Mouse (Mus musculus) intestine, postnatal 0 days (tissue): Measurements from ENCODE around the gene 4930562C15Rik. TPM values are rescaled to one million over a fixed set of nuclear protein-coding genes. Genes with fewer than 3 reads are reported as not detected.

Experiments
- ATAC-seq: fragments of 200-750 bp; cut with Nextera tagmentation; 2 replicates; pipeline ENCODE4 v1.8.0; 2017; ENCODE audit warnings: mild to moderate bottlenecking, moderate TSS enrichment, moderate library complexity
- H3K27ac ChIP-seq: fragments of 300-500 bp; sonication (generic); 2 replicates; pipeline ENCODE4 v1.5.1; 2014; ENCODE audit warnings: mild to moderate bottlenecking, low read depth, low read length, moderate library complexity
- H3K27me3 ChIP-seq: fragments of 300-500 bp; sonication (generic); replicated peaks from 2 replicates; pipeline ENCODE4 v1.6.1; 2014; ENCODE audit warnings: low read length, mixed read lengths; ENCODE audit not compliant: control insufficient read depth, insufficient read depth
- H3K36me3 ChIP-seq: fragments of 300-500 bp; sonication (generic); 2 replicates; pipeline ENCODE4 v1.6.1; 2014; ENCODE audit warnings: mild to moderate bottlenecking, moderate library complexity; ENCODE audit not compliant: control insufficient read depth, insufficient read depth
- H3K4me1 ChIP-seq: fragments of 300-500 bp; sonication (generic); replicated peaks from 2 replicates; pipeline ENCODE4 v1.6.1; 2014; ENCODE audit warnings: antibody characterized with exemption, low read length, mixed read lengths; ENCODE audit not compliant: control insufficient read depth, insufficient read depth
- H3K4me2 ChIP-seq: fragments of 300-500 bp; sonication (generic); replicated peaks from 2 replicates; pipeline ENCODE4 v1.6.1; 2014; ENCODE audit warnings: low read depth, mild to moderate bottlenecking, moderate library complexity
- H3K4me3 ChIP-seq: fragments of 300-500 bp; sonication (generic); 2 replicates; pipeline ENCODE4 v1.5.1; 2014; ENCODE audit warnings: low read depth, low read length
- H3K9ac ChIP-seq: fragments of 300-500 bp; sonication (generic); 2 replicates; pipeline ENCODE4 v1.6.1; 2014; ENCODE audit warnings: mild to moderate bottlenecking, low read depth, low read length
- H3K9me3 ChIP-seq: fragments of 300-500 bp; sonication (generic); 2 replicates; pipeline ENCODE4 v1.6.1; 2016; ENCODE audit warnings: mixed run types; ENCODE audit not compliant: control insufficient read depth
- CTCF ChIP-seq: sonication (generic); IDR thresholded peaks from 2 replicates; pipeline ENCODE4 v1.5.1; 2016; ENCODE audit warnings: low read depth, mild to moderate bottlenecking, control low read depth, antibody characterized with exemption, moderate library complexity
- WGBS: fragments of 180-500 bp; shearing (Covaris S2); extraction: QIAGEN DNeasy Blood & Tissue Kit; methylation state at CpG from one replicate; pipeline ENCODE4 v1.1.7; 2014; 5-methylcytosine and 5-hydroxymethylcytosine counted together
- polyA plus RNA-seq: library from polyadenylated mRNA; unstranded; fragments of >200 nt; fragmentation: Nextera tagmentation; extraction: Ambion mirVana; gene quantifications from 2 replicates; pipeline ENCODE4 v1.2.1, GENCODE M21; 2015

Gene 4930562C15Rik
- polyA plus RNA-seq, 1 experiment from 2014 or later: not detected

DNA sequence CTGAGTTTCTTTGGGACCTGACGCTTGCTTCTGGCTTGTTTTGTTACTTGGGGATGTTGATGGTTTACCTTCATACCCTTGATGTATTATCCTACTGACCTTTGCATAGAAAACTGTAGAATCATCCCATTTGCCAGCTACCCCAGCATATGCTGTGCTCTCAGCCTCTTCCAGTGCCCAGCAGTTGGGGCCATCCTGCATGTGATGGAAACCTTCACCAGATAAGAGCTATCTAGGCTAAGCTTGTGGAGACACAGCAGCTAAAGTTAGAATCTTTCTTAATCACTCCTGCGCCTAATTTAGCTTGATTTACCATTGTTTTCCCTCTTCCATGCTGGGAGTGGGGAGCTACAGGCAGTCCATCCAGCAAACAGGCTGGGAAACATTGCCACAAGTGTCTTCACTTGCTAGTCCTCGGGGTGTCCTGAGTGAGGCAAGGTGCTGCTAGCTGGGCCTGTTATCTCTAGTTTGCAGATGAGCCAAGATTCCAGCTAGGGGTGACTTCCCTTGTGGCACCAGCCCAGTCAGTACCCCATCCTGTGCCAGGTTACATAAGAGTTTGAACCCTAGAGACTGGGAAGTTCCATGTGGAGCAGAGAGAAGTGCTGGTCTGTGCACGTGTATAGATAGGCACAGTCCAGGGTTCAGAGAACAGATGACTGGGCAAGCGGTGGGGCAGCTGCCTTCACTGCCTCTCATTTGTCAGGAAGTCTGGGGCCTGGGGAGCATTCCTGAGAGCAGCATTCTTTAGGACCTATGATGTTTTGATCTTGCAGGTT, 61.2 kb downstream of the 4930562C15Rik start:
- no peak for TF ChIP-seq CTCF
- Histone ChIP-seq H3K9me3 (no peaks in the 10 kb centered on the region), H3K4me1 (no peaks in the 10 kb centered on the region), H3K36me3 (0 out of 2 replicates have a peak, but pooled peaks cover 7% of the 10 kb centered on the region), H3K4me3 (no peak overlapping the region), H3K27me3 (no peaks in the 10 kb centered on the region), H3K4me2 (no peak overlapping the region), H3K9ac (0 out of 2 replicates have a peak overlapping the region, but pooled peaks have one; percentile 22), H3K27ac (peak overlapping the region; percentile 62)
- peak; percentile 94 for ATAC-seq
- WGBS: 56% methylated on average over 5 of the region's 5 CpGs

DNA sequence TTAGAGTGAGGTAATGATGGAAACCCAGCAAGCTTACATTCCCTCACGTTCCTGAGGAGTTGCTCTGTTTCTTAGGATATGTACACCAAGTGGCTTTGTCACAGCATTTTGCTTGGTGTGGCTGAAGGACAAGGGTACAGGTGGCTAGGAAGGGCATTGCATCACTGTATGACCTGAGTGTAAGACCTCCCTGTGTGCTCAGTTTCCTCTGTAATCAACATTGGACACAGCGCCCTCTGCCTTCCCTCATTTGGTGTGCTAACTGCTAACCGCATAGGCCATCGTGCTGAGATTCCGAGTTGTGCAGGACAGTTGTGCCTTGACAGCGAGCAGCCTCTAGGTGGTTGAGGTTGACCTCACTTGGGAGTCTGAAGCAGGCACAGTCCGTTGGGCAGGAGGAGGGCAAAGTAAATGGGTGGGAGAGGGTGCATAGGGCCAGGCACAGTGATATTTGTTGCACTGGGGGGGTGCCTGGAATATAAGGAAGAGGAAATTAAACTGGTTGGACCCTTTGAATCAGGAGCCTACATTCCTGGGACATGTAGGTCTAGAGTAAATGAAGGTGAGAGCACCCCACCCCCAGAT, 62.0 kb downstream of the 4930562C15Rik start:
- peak; percentile 63 for TF ChIP-seq CTCF
- Histone ChIP-seq H3K9ac (no peak overlapping the region), H3K27ac (peak overlapping the region; percentile 51; the same call in 1 of the 2 replicates), H3K27me3 (no peaks in the 10 kb centered on the region), H3K4me2 (no peak overlapping the region), H3K4me3 (no peak overlapping the region), H3K4me1 (no peaks in the 10 kb centered on the region), H3K36me3 (0 out of 2 replicates have a peak, but pooled peaks cover 6% of the 10 kb centered on the region), H3K9me3 (no peaks in the 10 kb centered on the region)
- ATAC-seq: peak; percentile 44
- 65% methylated on average over 7 of the region's 7 CpGs for WGBS

DNA sequence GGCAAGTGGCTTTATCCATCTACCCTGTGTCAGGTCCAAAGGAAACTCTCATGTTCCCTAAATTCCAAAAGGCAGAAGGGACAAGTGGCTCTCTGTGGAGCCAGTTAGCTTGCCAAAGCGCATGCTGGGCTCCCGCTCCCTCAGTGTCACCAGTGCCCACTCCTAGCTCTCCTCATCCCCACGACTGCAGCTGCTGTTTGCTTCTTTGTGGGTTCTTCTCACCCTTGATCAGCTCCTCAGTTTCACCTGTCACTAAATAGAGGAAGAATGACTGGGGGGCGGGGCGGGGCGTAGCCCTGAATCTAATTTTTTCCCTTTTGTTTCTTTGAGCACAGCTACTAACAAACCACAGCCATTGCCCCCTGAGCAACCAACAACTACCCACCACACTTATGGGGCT, 63.7 kb downstream of the 4930562C15Rik start:
- 80% methylated on average over 6 of the region's 6 CpGs for WGBS
- no peak overlapping the region for H3K4me2 ChIP-seq
- H3K9me3 ChIP-seq: no peaks in the 10 kb centered on the region
- TF ChIP-seq CTCF: no peak
- no peak overlapping the region for H3K4me3 ChIP-seq
- H3K27ac ChIP-seq: no peak overlapping the region
- no peaks in the 10 kb centered on the region for H3K4me1 ChIP-seq
- 0 out of 2 replicates have a peak, but pooled peaks cover 6% of the 10 kb centered on the region for H3K36me3 ChIP-seq
- H3K27me3 ChIP-seq: no peaks in the 10 kb centered on the region
- ATAC-seq: no peak
- no peak overlapping the region for H3K9ac ChIP-seq

DNA sequence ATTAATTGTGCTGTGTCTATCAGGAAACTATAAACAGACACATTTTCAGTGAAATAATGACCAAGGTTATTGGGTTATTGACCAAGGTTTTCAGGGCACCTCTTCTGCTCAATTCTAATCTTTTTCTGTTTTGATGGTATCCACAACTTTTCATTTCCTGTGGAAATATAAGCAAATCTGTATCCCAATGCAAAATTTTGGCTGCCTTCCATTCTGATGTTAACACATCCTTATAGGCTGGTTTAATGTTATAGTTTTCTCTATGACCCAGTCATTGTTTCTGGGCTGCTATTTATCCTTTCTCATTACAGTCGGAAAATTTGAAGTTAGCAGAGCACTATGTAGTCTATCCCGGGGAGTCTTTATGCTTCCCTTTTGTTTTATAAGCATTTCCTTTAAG, 64.5 kb downstream of the 4930562C15Rik start:
- Histone ChIP-seq H3K27ac (no peak overlapping the region), H3K4me2 (no peak overlapping the region), H3K4me1 (no peaks in the 10 kb centered on the region), H3K36me3 (0 out of 2 replicates have a peak, but pooled peaks cover 6% of the 10 kb centered on the region), H3K9me3 (no peaks in the 10 kb centered on the region), H3K9ac (no peak overlapping the region), H3K4me3 (no peak overlapping the region), H3K27me3 (no peaks in the 10 kb centered on the region)
- ATAC-seq: no peak
- no peak for TF ChIP-seq CTCF
- 58% methylated on average over 2 of the region's 2 CpGs for WGBS

DNA sequence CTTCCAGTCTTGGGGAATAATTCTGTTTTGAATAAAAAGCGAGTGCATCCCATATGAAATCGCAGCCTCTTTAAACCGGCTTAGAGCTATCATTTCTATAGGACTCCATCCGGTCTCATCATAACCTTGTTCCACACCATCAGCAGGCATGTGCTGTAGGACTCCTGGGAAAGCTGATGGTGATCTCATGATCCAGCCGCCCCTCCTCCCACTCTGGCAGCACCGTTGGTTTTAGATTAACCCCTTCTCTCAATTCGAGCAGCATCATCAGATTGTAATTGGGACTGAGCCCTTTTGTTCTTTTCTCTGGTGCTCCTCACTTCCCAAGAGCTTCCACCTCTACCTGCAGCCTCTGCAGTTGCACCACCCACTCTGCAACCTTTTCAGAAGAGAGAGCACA, 66.0 kb downstream of the 4930562C15Rik start:
- Histone ChIP-seq H3K4me1 (no peaks in the 10 kb centered on the region), H3K27ac (no peak overlapping the region), H3K4me3 (no peak overlapping the region), H3K27me3 (no peaks in the 10 kb centered on the region), H3K9ac (no peak overlapping the region), H3K36me3 (0 out of 2 replicates have a peak, but pooled peaks cover 6% of the 10 kb centered on the region), H3K9me3 (no peaks in the 10 kb centered on the region), H3K4me2 (no peak overlapping the region)
- ATAC-seq: no peak
- 64% methylated on average over 7 of the region's 7 CpGs for WGBS
- TF ChIP-seq CTCF: no peak

DNA sequence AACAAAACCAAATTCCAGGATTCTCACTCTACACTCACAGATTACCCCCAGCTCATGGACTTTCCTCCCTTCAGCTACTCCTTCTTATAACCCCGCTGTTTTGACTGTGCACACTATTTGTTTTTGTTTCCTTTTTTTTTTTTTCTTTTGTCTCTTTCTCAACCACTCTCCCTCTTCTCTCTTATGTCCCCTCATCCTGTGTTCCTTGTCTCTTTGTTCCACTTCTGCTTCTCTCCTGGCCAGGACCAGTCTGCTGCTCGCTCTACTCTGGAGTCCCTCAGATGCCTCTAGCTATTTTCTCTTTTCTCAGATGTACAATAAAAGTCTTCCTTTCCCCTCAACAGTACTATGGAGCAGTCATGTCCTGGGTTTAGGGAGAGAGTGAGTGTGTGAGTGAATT, 67.2 kb downstream of the 4930562C15Rik start:
- H3K27me3 ChIP-seq: no peaks in the 10 kb centered on the region
- no peak overlapping the region for H3K9ac ChIP-seq
- no peak overlapping the region for H3K4me2 ChIP-seq
- H3K36me3 ChIP-seq: 0 out of 2 replicates have a peak, but pooled peaks cover 8% of the 10 kb centered on the region
- H3K9me3 ChIP-seq: no peaks in the 10 kb centered on the region
- no peak overlapping the region for H3K27ac ChIP-seq
- no peak for ATAC-seq
- 75% methylated on average over 2 of the region's 2 CpGs for WGBS
- no peak overlapping the region for H3K4me3 ChIP-seq
- H3K4me1 ChIP-seq: no peaks in the 10 kb centered on the region
- TF ChIP-seq CTCF: no peak
